Mouse (Mus musculus): ENCODE measurements around the gene Ptcd1. TPM values are rescaled to one million over a fixed set of nuclear protein-coding genes. Genes with fewer than 3 reads are reported as not detected.
"Not testable (repeated sequence)": the region's sequence is repeated elsewhere in the genome, so short reads cannot be mapped to it uniquely, and the experiment has no call there.

The Ptcd1 gene
- total RNA-seq (2021) = 1 to 10 TPM; 9.7 to 9.8 TPM
- long read RNA-seq, experiment 1, transcript Ptcd1-201 (9 exons, 3,087 nt) = major isoform, 8 of 13 reads
- long read RNA-seq, experiment 1, partial matches to known transcripts = 0 of 13 reads
- long read RNA-seq, experiment 1, other reads (novel, unspliced or antisense) = 5 of 13 reads
- long read RNA-seq, experiment 2, transcript Ptcd1-201 (9 exons, 3,087 nt) = major isoform, 21 of 23 reads
- long read RNA-seq, experiment 2, partial matches to known transcripts = 0 of 23 reads
- long read RNA-seq, experiment 2, other reads (novel, unspliced or antisense) = 2 of 23 reads

GRCm38 (mm10) chr5:145166536-145167305, at the start of gene Ptcd1, which contains the start of gene Cpsf4:
Gene Ptcd1, minus strand, starts transcription at chr5:145167108.
Gene Cpsf4, plus strand, starts transcription at chr5:145167213.
- DNase-seq = peak; percentile 99
- intact Hi-C loops (cut with DNase I; ENCODE audit: low total_unique reads) = no loop called here

- intact Hi-C loops (cut with DNase I; ENCODE audit: low total_unique reads) = no loop called here
- no peak for DNase-seq
Measured at GRCm38 (mm10) chr5:145214679-145215078, 47.8 kb upstream of the Ptcd1 start.

GRCm38 (mm10) chr5:145213505-145213904, 46.6 kb upstream of the Ptcd1 start:
- no peak for DNase-seq
- intact Hi-C loops (cut with DNase I; ENCODE audit: low total_unique reads) = no loop called here

GRCm38 (mm10) chr5:145212216-145212615, 45.3 kb upstream of the Ptcd1 start:
- DNase-seq = no peak
- intact Hi-C loops (cut with DNase I; ENCODE audit: low total_unique reads) = no loop called here

- intact Hi-C loops (cut with DNase I; ENCODE audit: low total_unique reads) = no loop called here
- DNase-seq = no peak
Measured at GRCm38 (mm10) chr5:145211340-145211739, 44.4 kb upstream of the Ptcd1 start.

GRCm38 (mm10) chr5:145208391-145208790, 41.5 kb upstream of the Ptcd1 start:
- intact Hi-C loops (cut with DNase I; ENCODE audit: low total_unique reads); DNase-seq: not testable (repeated sequence)

GRCm38 (mm10) chr5:145207954-145208353, 41.0 kb upstream of the Ptcd1 start:
- DNase-seq = no peak
- intact Hi-C loops (cut with DNase I; ENCODE audit: low total_unique reads) = no loop called here

GRCm38 (mm10) chr5:145207385-145207784, 40.5 kb upstream of the Ptcd1 start:
- no peak for DNase-seq
- intact Hi-C loops (cut with DNase I; ENCODE audit: low total_unique reads) = no loop called here

- intact Hi-C loops (cut with DNase I; ENCODE audit: low total_unique reads) = no loop called here
- no peak for DNase-seq
Measured at GRCm38 (mm10) chr5:145205041-145205440, 38.1 kb upstream of the Ptcd1 start.

- peak; percentile 98 for DNase-seq
- intact Hi-C loops (cut with DNase I; ENCODE audit: low total_unique reads) = no loop called here
Measured at GRCm38 (mm10) chr5:145203936-145204691, 37.2 kb upstream of the Ptcd1 start, which contains the start of gene Zkscan5. Gene Zkscan5, plus strand, starts transcription at chr5:145204562.

- intact Hi-C loops (cut with DNase I; ENCODE audit: low total_unique reads) = no loop called here
- DNase-seq = no peak
Measured at GRCm38 (mm10) chr5:145202446-145202845, 35.5 kb upstream of the Ptcd1 start.

GRCm38 (mm10) chr5:145201321-145201991, 34.5 kb upstream of the Ptcd1 start, which contains the start of gene Zkscan14:
Gene Zkscan14, minus strand, starts transcription at chr5:145201868.
- DNase-seq = peak; percentile 73
- intact Hi-C loops (cut with DNase I; ENCODE audit: low total_unique reads) = no loop called here

GRCm38 (mm10) chr5:145200387-145200786, 33.5 kb upstream of the Ptcd1 start:
- no peak for DNase-seq
- intact Hi-C loops (cut with DNase I; ENCODE audit: low total_unique reads) = no loop called here

GRCm38 (mm10) chr5:145191962-145192361, 25.1 kb upstream of the Ptcd1 start, which contains the start of gene Atp5j2:
Gene Atp5j2, minus strand, starts transcription at chr5:145192062.
- no peak for DNase-seq
- intact Hi-C loops (cut with DNase I; ENCODE audit: low total_unique reads) = no loop called here

GRCm38 (mm10) chr5:145190875-145191798, 24.2 kb upstream of the Ptcd1 start:
- DNase-seq = peak; percentile 92
- intact Hi-C loops (cut with DNase I; ENCODE audit: low total_unique reads) = no loop called here

- no peak for DNase-seq
- intact Hi-C loops (cut with DNase I; ENCODE audit: low total_unique reads) = no loop called here
Measured at GRCm38 (mm10) chr5:145190373-145190772, 23.5 kb upstream of the Ptcd1 start.

GRCm38 (mm10) chr5:145189416-145189815, 22.5 kb upstream of the Ptcd1 start:
- DNase-seq = no peak
- intact Hi-C loops (cut with DNase I; ENCODE audit: low total_unique reads) = no loop called here

GRCm38 (mm10) chr5:145185244-145185643, 18.3 kb upstream of the Ptcd1 start:
- intact Hi-C loops (cut with DNase I; ENCODE audit: low total_unique reads) = no loop called here

More at GRCm38 (mm10) chr5:145185244-145185643, 18.3 kb upstream of the Ptcd1 start:
- no peak for DNase-seq

Measured in gastrocnemius, postnatal 14 days (tissue).